Mouse (Mus musculus) midbrain, embryonic 13.5 days (tissue): ENCODE measurements at regions not wholly inside any gene's neighbourhood (a gene's known extent, or its start where the extent isn't known, plus 50 kb on each side); places are given as distances from the start of the nearest gene placed in this dataset.

Experiments
- ATAC-seq: fragments of 200-750 bp; cut with Nextera tagmentation; 2 replicates; pipeline ENCODE4 v1.8.0; 2017; ENCODE audit warnings: mild to moderate bottlenecking, moderate TSS enrichment, moderate library complexity
- H3K27ac ChIP-seq: fragments of 300-500 bp; sonication (generic); 2 replicates; pipeline ENCODE4 v1.5.1; 2015; ENCODE audit warnings: inconsistent platforms, mild to moderate bottlenecking, moderate library complexity
- H3K27me3 ChIP-seq: fragments of 300-500 bp; sonication (generic); 2 replicates; pipeline ENCODE4 v1.6.1; 2015; ENCODE audit warnings: mild to moderate bottlenecking, inconsistent platforms
- H3K36me3 ChIP-seq: fragments of 300-500 bp; sonication (generic); 2 replicates; pipeline ENCODE4 v1.6.1; 2015; ENCODE audit warnings: mild to moderate bottlenecking, inconsistent platforms
- H3K4me1 ChIP-seq: fragments of 300-500 bp; sonication (generic); replicated peaks from 2 replicates; pipeline ENCODE4 v1.6.1; 2015; ENCODE audit warnings: inconsistent platforms
- H3K4me2 ChIP-seq: fragments of 300-500 bp; sonication (generic); replicated peaks from 2 replicates; pipeline ENCODE4 v1.6.1; 2015; ENCODE audit warnings: moderate library complexity, mild to moderate bottlenecking, inconsistent platforms
- H3K4me3 ChIP-seq: fragments of 300-500 bp; sonication (generic); replicated peaks from 2 replicates; pipeline ENCODE4 v1.5.1; 2015; ENCODE audit warnings: mild to moderate bottlenecking, inconsistent platforms
- H3K9ac ChIP-seq: fragments of 300-500 bp; sonication (generic); replicated peaks from 2 replicates; pipeline ENCODE4 v1.6.1; 2015; ENCODE audit warnings: mild to moderate bottlenecking, inconsistent platforms
- H3K9me3 ChIP-seq: fragments of 300-500 bp; sonication (generic); 2 replicates; pipeline ENCODE4 v1.6.1; 2016; ENCODE audit warnings: mild to moderate bottlenecking, inconsistent platforms
- WGBS: fragments of 180-500 bp; shearing (Covaris S2); methylation state at CpG from one replicate; pipeline ENCODE4 v1.1.7; 2015; 5-methylcytosine and 5-hydroxymethylcytosine counted together

DNA sequence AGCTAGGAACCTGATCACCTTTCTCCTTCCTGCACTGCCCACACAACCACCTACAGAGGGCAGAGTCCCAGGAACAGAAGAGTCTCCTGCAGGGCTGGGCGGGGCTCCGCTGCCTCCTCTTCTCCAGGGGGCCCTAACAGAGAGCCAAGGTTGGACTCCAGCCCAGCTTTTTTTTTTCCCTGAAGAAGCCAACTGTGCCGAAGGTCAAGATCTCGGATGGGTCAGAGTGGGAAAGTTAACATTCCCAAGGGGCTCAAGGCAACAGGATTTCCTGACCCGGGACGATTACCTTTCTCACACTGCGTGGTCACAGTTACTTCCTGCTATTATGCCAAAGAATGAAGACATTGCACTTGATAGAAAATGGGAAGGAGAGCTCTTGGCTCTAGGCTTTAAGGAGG lies 156.2 kb upstream of the Gli2 start:
- Histone ChIP-seq H3K4me3 (no peak overlapping the region), H3K4me1 (no peaks in the 10 kb centered on the region), H3K36me3 (no peaks in the 10 kb centered on the region), H3K9ac (no peak overlapping the region), H3K27ac (no peak overlapping the region), H3K4me2 (no peak overlapping the region), H3K27me3 (no peaks in the 10 kb centered on the region), H3K9me3 (no peaks in the 10 kb centered on the region)
- 70% methylated on average over 7 of the region's 7 CpGs for whole genome bisulfite sequencing
- ATAC-seq = no peak

DNA sequence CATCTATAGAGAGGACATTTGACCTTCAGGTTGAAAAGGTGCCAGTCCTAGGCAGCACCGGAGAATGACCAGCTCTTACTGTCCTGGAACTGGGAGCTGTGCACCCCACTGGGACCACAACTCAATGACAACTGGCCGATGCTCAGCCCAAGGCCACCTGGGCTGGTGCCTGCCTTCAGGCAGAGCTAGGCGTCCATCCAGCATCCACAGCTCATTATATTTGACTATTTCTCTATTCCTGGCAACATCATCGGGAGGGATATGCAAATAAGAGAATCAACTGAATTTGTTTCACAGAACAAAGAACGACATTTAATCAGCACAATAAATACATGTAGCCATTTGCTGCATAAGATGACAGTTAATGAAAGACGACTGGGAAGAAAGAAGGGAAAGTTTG lies 149.0 kb upstream of the Gli2 start:
- no peak overlapping the region for H3K9ac ChIP-seq
- ATAC-seq = no peak
- peaks cover 1% of the 10 kb centered on the region for H3K4me1 ChIP-seq
- no peak overlapping the region for H3K4me2 ChIP-seq
- H3K36me3 ChIP-seq = no peaks in the 10 kb centered on the region
- no peaks in the 10 kb centered on the region; the same call in 1 of the 2 replicates for H3K27me3 ChIP-seq
- no peak overlapping the region for H3K4me3 ChIP-seq
- H3K27ac ChIP-seq = no peak overlapping the region
- no peaks in the 10 kb centered on the region for H3K9me3 ChIP-seq
- WGBS = 86% methylated on average over 6 of the region's 6 CpGs

DNA sequence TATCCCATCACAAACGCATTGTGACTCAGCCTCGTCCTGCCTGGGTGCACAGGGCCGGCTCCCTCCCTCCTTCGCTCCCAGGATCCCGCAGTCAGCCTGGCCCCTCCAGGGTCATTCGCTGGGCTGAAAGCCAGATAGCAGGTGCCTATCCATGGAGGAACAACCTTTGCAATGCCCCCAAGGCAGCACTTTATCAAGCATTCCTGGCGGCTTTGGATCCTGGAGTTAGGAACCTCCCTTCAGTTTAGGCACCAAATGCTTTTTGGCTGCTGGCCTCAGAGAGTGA lies 143.9 kb upstream of the Gli2 start:
- Histone ChIP-seq H3K4me2 (no peak overlapping the region), H3K27me3 (peaks cover 7% of the 10 kb centered on the region; the same call in 1 of the 2 replicates), H3K9me3 (no peaks in the 10 kb centered on the region), H3K9ac (no peak overlapping the region), H3K4me3 (no peak overlapping the region), H3K27ac (no peak overlapping the region), H3K4me1 (peaks cover 18% of the 10 kb centered on the region), H3K36me3 (no peaks in the 10 kb centered on the region)
- ATAC-seq = peak; percentile 10; the same call in 1 of the 2 replicates
- WGBS = 35% methylated on average over 7 of the region's 7 CpGs

DNA sequence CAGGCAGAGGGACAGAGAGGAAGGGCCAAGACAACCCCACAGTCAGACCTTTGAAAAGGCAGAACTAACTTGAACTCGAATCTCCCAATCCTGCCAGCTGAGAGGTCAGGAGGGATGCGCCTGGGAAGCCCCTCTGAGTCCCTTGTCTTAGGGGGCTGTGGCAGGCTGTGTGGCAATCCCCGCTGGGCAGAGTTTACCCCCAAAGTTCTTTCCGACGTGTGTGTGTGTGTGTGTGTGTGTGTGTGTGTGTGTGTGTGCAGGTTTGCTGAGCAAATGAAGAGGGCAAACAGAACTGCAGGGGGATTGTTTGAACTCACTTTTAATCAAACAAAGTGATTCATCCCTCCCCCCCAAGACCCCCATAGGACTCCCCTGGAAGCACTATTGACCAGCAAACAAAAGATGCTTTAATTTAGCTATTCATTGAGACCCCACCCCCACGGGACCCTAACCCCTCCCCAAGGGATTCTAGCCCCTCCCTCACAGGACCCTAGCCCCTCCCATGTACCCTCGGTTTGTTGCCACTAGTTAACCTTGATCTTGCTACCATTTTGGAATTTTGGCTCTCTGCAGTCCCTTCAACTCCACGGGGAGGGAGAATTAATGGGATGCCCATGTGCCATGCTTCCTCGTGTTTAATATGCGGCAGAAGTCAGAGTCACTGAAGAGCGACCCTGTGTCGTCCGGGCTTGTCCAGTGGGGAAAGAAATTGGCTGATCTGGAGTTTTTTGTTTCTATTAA lies 143.4 kb upstream of the Gli2 start:
- Histone ChIP-seq H3K36me3 (no peaks in the 10 kb centered on the region), H3K27me3 (peaks cover 7% of the 10 kb centered on the region; the same call in 1 of the 2 replicates), H3K27ac (no peak overlapping the region), H3K4me2 (no peak overlapping the region), H3K4me3 (no peak overlapping the region), H3K9ac (no peak overlapping the region), H3K4me1 (peaks cover 18% of the 10 kb centered on the region), H3K9me3 (no peaks in the 10 kb centered on the region)
- 23% methylated on average over 13 of the region's 13 CpGs for WGBS
- peak; percentile 41; the same call in 1 of the 2 replicates for ATAC-seq

DNA sequence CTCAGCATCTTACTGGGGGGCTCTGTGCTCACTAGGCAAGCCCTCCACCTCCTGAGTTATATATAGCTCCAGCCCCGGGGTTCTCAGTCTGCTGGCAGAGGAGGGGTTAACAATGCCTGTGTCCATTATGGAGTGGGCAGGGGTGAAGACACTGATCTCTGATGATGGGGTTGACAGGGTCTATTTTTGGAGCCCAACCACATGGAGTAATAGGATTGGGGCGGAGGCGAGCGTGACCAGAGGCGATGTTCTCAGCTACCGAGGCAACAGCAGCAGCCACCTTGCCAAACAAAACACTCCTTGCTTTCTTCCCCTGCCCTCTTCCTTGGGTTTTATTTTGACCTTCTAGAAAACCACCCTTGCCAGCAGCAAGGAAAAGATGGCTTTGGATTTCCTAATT lies 141.1 kb upstream of the Gli2 start:
- Histone ChIP-seq H3K27ac (no peak overlapping the region), H3K36me3 (no peaks in the 10 kb centered on the region), H3K4me1 (peaks cover 22% of the 10 kb centered on the region), H3K27me3 (peaks cover 19% of the 10 kb centered on the region), H3K4me2 (no peak overlapping the region), H3K9ac (no peak overlapping the region), H3K9me3 (no peaks in the 10 kb centered on the region), H3K4me3 (no peak overlapping the region)
- ATAC-seq = 0 out of 2 replicates have a peak, but pooled peaks have one; percentile 25
- WGBS = 32% methylated on average over 6 of the region's 6 CpGs

DNA sequence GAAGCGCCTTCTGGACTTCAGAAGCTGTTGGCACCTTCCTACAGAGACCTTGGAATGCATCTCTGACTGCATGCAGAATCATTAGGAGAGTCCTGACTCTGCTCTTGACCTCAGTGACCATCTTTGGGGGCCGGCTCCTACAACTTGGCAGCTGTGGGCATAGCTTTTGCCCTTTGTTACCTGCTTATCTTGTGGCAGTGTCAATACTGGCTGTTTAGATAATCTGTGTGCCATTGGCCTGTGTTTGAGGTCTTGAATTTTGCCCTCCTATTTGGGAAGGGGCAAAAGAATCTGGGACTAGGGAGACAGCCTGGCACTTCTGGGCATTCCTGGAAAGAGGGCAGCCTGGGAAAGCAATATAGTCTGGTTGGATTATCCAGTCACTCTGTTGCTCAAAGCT lies 137.8 kb upstream of the Gli2 start:
- H3K4me3 ChIP-seq = no peak overlapping the region
- no peaks in the 10 kb centered on the region for H3K9me3 ChIP-seq
- peaks cover 14% of the 10 kb centered on the region for H3K4me1 ChIP-seq
- no peak overlapping the region for H3K9ac ChIP-seq
- H3K27me3 ChIP-seq = peaks cover 19% of the 10 kb centered on the region
- no peak overlapping the region for H3K27ac ChIP-seq
- H3K4me2 ChIP-seq = no peak overlapping the region
- 89% methylated on average over 2 of the region's 2 CpGs for WGBS
- ATAC-seq = no peak
- H3K36me3 ChIP-seq = no peaks in the 10 kb centered on the region

DNA sequence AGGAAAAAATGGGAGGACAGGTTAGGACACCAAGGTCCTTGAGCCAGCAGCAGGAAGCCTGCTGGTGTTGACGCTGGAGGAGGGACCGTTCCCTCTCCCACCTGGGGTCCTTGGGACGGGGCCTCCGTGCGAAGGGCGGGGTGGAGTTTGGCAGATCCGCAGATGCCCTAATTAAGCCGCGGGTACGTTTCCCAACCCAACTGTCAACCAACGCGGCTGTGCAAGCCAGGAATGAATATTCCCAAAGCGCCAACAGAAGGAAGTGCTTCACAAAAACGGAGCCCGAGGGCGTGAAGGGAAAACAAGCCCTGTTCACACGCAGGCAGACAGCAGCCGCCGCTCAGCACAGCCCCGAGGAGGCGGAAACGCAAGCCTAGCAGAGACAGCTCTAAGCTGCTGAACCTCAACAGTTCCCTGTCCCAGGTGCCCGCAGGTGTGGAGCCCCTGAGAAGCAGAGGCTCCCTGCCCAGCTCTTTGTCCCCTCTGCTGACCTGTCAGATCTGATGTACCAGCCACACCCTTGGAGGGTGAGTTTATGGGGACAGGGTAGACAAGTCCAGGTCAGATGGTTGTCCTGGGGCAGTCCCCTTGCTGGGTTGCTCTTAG lies 136.1 kb upstream of the Gli2 start:
- H3K4me1 ChIP-seq = peaks cover 10% of the 10 kb centered on the region; the same call in 1 of the 2 replicates
- H3K4me3 ChIP-seq = peak overlapping the region; percentile 29
- no peak overlapping the region for H3K27ac ChIP-seq
- ATAC-seq = peak; percentile 77
- peak overlapping the region; percentile 44 for H3K9ac ChIP-seq
- 2% methylated on average over 23 of the region's 23 CpGs for WGBS
- H3K36me3 ChIP-seq = no peaks in the 10 kb centered on the region
- H3K27me3 ChIP-seq = peaks cover 15% of the 10 kb centered on the region
- peak overlapping the region; percentile 53 for H3K4me2 ChIP-seq
- no peaks in the 10 kb centered on the region for H3K9me3 ChIP-seq

DNA sequence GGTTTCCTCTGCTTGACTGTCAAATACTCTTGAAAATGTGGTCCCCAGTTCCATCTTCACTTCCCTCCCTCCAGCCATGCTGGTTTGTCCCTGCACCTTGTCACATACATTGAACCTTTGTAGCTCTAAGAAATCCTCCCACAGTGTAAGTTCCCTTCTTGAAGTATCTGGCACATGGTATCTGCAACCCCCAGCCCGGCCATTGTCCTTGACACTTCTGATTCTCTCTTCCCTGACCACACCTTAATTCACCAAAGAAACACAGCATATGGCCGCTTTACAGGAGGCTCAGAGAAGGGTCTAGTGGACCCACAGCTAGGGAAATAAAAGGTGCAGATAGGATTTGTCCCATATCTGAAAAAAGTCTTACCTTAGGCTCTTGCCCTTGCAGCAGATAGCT lies 133.9 kb upstream of the Gli2 start:
- no peak overlapping the region for H3K9ac ChIP-seq
- no peak for ATAC-seq
- H3K4me1 ChIP-seq = peaks cover 8% of the 10 kb centered on the region; the same call in 1 of the 2 replicates
- H3K9me3 ChIP-seq = no peaks in the 10 kb centered on the region
- 85% methylated on average over 2 of the region's 2 CpGs for WGBS
- peaks cover 13% of the 10 kb centered on the region for H3K27me3 ChIP-seq
- no peak overlapping the region for H3K27ac ChIP-seq
- no peak overlapping the region for H3K4me3 ChIP-seq
- no peaks in the 10 kb centered on the region for H3K36me3 ChIP-seq
- H3K4me2 ChIP-seq = no peak overlapping the region

DNA sequence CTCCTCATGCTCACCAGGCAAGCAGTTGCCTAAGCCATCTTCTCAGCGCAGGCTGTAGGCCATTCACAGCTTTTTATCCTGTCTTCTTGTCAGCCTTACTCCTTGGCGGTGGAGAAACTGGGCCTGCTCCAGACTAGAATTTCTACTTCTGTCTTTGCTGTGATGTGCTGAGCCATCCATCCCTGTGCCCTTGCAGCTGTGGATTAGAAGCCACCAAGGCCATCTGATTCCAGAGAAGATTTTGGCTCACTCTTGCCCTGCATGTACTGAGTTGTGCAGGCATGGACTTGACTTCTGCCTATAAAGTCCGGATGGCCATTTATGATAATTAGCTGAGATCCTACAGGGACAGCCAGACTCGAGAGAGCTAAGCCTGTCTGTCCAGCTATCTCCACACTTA lies 133.4 kb upstream of the Gli2 start:
- peaks cover 13% of the 10 kb centered on the region for H3K27me3 ChIP-seq
- no peaks in the 10 kb centered on the region for H3K36me3 ChIP-seq
- H3K9me3 ChIP-seq = no peaks in the 10 kb centered on the region
- H3K4me2 ChIP-seq = no peak overlapping the region
- H3K27ac ChIP-seq = no peak overlapping the region
- no peak overlapping the region for H3K9ac ChIP-seq
- ATAC-seq = no peak
- peaks cover 8% of the 10 kb centered on the region; the same call in 1 of the 2 replicates for H3K4me1 ChIP-seq
- H3K4me3 ChIP-seq = no peak overlapping the region
- 85% methylated on average over 4 of the region's 4 CpGs for WGBS

DNA sequence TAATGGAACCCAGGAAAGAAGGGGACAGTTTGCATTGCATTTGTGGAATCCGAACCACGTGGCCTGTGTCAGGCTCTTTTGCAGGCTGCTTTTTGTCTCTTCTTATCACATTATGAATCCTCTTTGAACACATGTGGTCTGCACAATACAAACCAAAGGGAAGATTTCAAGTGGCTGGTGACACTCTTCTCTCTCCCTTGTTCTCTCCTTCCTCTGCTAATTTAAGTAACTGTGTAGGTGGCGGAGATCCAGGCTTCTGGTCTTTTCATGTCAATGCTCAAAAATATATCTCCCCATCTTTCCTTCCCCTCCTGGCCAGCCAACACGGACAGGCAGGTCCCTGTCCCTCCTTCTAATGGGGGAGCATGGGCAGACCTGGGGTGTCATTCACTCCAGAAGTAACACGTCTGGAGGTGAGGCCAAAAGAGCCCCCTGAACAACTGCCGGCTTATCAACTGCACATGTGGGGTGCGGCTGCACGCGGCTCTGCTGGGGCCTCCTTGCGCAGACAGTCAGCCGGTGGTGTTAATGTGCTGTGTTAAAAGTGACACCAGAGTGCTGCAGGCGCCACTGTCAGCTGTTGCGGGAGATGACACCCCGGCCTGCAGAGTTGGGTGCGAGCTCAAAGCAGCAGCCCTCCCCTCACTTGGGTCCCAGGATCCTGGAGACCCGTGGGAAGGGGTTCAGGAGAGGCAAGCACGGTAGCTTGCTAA lies 130.3 kb upstream of the Gli2 start:
- Histone ChIP-seq H3K4me3 (no peak overlapping the region), H3K4me2 (no peak overlapping the region), H3K27ac (no peak overlapping the region), H3K4me1 (no peaks in the 10 kb centered on the region), H3K27me3 (no peaks in the 10 kb centered on the region), H3K9me3 (no peaks in the 10 kb centered on the region), H3K36me3 (no peaks in the 10 kb centered on the region), H3K9ac (no peak overlapping the region)
- 88% methylated on average over 17 of the region's 17 CpGs for whole genome bisulfite sequencing
- no peak for ATAC-seq

DNA sequence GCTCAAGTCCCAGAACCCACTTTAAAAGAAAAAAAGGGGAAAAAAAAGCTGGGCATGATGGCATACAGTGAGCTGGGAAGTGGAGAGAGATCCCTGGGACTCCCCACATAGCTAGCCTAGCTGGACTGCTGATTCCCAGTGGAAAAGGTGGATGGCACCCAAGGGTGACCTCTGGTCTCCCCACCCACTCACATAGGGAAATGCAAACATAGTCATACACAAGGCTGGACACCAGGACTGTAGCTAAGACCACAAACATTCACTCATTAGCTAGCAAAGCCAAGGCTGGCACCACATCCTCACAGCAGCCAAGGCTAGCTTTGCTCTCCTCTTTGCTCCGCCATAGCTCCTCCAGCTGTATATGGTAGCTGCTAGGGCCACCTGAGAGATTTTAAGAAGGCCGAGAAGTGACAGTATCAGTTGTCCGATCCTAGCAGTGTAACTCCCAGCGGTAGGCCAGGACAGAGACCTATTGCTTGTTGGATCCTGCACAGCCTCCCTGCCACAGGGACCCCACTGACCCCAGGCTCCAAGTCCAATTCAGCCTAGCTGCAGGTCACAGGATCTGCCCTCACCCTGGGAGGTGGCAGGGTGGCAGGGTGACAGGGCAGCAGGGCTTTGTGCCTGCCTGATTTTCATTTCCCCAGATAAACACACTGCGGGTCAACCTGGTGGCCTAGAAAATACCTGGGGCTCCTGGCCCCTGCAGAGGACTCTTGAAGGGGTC lies 119.8 kb upstream of the Gli2 start:
- no peak overlapping the region for H3K9ac ChIP-seq
- H3K9me3 ChIP-seq = no peaks in the 10 kb centered on the region
- ATAC-seq = no peak
- no peaks in the 10 kb centered on the region for H3K36me3 ChIP-seq
- no peak overlapping the region for H3K4me2 ChIP-seq
- no peaks in the 10 kb centered on the region for H3K27me3 ChIP-seq
- no peak overlapping the region for H3K27ac ChIP-seq
- H3K4me3 ChIP-seq = no peak overlapping the region
- no peaks in the 10 kb centered on the region for H3K4me1 ChIP-seq
- 71% methylated on average over 5 of the region's 5 CpGs for WGBS

DNA sequence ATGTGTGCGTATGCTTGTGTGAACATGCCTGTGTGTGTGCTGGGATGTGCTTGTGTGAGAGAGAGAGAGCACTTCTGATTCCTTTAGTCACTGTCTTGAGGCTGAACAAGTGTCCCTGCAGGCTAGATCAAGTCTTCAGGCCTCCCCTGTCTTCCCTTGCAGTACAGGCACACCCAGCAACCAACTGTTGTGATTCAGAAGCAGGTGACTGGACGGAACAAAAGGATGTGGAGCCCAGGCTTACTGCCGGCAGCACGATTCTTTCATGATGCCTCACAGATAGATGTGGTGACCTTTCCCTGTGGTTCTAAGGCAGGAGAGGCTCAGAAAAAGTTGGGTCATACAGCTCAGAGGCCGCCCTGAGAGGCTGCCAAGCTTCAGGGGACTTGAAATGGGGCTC lies 114.0 kb upstream of the Gli2 start:
- H3K27ac ChIP-seq = no peak overlapping the region
- ATAC-seq = no peak
- no peaks in the 10 kb centered on the region for H3K36me3 ChIP-seq
- no peaks in the 10 kb centered on the region for H3K27me3 ChIP-seq
- WGBS = 71% methylated on average over 5 of the region's 5 CpGs
- H3K4me1 ChIP-seq = peaks cover 5% of the 10 kb centered on the region; the same call in 1 of the 2 replicates
- H3K9ac ChIP-seq = no peak overlapping the region
- H3K9me3 ChIP-seq = no peaks in the 10 kb centered on the region
- H3K4me3 ChIP-seq = no peak overlapping the region
- H3K4me2 ChIP-seq = no peak overlapping the region
